Mouse (Mus musculus): ENCODE results near the gene Taar2. TPM values are rescaled to one million over a fixed set of nuclear protein-coding genes. Genes with fewer than 3 reads are reported as not detected.
A peak's percentile ranks its signal among the peaks of the same experiment; 100 is the strongest.

The Taar2 gene
- polyA plus RNA-seq, 1 experiment: not detected

DNA sequence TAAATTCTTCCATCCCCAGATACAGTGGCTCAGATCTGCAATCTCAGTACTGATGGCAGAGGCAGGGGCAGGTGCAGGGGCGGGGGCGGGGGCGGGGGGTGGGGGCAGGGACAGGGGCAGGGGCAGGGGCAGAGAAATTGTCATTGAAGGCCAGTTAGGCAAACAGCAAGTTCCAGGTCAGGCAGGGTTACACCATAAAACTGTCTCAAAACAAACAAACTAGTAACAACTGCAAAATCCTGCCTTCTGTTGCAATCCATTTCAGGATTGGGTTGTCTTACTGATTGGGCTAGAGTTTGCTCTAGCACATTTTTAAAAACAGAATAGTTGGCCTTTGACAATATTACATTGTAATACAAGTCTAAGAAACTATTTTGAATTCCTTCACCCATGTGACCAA, 15.9 kb upstream of the Taar2 start:
- no peak overlapping the region for H3K27ac ChIP-seq (ENCODE audit: insufficient read depth, low read depth, low read length)
- H3K36me3 ChIP-seq (ENCODE audit: control insufficient read depth, insufficient read depth, low read length): no peaks in the 10 kb centered on the region
- no peak for TF ChIP-seq CTCF (conservative IDR thresholded peaks at IDR 0.05; ENCODE audit: insufficient read depth, insufficient read length, low read depth, low read length)
- TF ChIP-seq POLR2A (IDR thresholded peaks at IDR 0.05; ENCODE audit: low read depth, low read length): no peak
- H3K4me3 ChIP-seq (ENCODE audit: insufficient read depth, low read depth, low read length): no peak overlapping the region
- no peaks in the 10 kb centered on the region for H3K27me3 ChIP-seq (replicated peaks; ENCODE audit: control insufficient read depth, insufficient read depth, low read length)
- WGBS: 69% methylated on average over 3 of the region's 3 CpGs
- no peaks in the 10 kb centered on the region for H3K4me1 ChIP-seq (ENCODE audit: control insufficient read depth, insufficient read depth, low read length)
- peak; percentile 29 for DNase-seq

DNA sequence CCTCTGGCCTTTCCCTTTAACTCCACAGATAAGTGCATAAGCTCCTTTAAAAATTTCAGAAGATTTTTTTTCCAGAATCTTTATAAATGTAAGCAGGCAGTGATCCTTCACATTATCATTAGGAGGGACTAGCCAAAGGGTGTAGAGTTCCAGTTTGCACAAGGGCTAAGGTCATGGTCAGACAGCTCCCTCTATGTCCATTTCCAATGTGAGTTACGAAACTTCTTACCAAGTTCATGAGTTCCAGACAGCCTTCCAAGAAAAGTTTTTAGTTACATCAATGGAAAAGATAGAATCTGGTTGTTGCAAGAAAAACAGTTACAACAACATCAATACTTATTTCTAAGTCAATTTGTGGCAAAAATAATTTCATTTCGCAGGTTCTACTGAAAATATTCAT, 14.4 kb upstream of the Taar2 start:
- TF ChIP-seq CTCF (conservative IDR thresholded peaks at IDR 0.05; ENCODE audit: insufficient read depth, insufficient read length, low read depth, low read length) (no peak), POLR2A (IDR thresholded peaks at IDR 0.05; ENCODE audit: low read depth, low read length) (no peak)
- Histone ChIP-seq H3K27me3 (replicated peaks; ENCODE audit: control insufficient read depth, insufficient read depth, low read length) (no peaks in the 10 kb centered on the region), H3K36me3 (ENCODE audit: control insufficient read depth, insufficient read depth, low read length) (no peaks in the 10 kb centered on the region), H3K4me1 (ENCODE audit: control insufficient read depth, insufficient read depth, low read length) (no peaks in the 10 kb centered on the region), H3K4me3 (ENCODE audit: insufficient read depth, low read depth, low read length) (no peak overlapping the region), H3K27ac (ENCODE audit: insufficient read depth, low read depth, low read length) (no peak overlapping the region)
- DNase-seq: peak; percentile 26
- 75% methylated on average over 2 of the region's 2 CpGs for WGBS

DNA sequence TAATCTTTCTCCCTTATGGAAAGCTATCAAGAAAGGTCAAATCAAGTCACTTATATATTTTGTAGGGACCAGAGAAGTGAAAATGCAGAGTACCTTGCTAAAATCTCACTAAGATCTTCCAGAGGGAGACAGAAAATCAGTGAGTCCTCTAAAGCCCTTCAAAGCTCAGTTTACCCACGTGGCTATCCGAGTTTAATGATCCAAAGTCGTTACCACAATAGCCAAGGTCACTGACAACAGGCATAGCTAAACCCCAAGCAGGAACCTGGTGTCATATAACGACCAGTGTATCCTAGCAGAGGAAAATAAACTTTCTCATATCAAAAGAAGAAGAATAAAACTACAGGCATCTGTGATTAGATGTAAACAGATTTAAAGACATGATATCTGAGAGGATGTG, 759 bp upstream of the Taar2 start:
- Histone ChIP-seq H3K36me3 (ENCODE audit: control insufficient read depth, insufficient read depth, low read length) (no peaks in the 10 kb centered on the region), H3K4me1 (ENCODE audit: control insufficient read depth, insufficient read depth, low read length) (no peaks in the 10 kb centered on the region), H3K4me3 (ENCODE audit: insufficient read depth, low read depth, low read length) (no peak overlapping the region), H3K27ac (ENCODE audit: insufficient read depth, low read depth, low read length) (no peak overlapping the region), H3K27me3 (replicated peaks; ENCODE audit: control insufficient read depth, insufficient read depth, low read length) (no peaks in the 10 kb centered on the region; the same call in 1 of the 2 replicates)
- WGBS: 22% methylated on average over 4 of the region's 4 CpGs
- no peak for DNase-seq
- TF ChIP-seq POLR2A (IDR thresholded peaks at IDR 0.05; ENCODE audit: low read depth, low read length): no peak
- no peak for TF ChIP-seq CTCF (conservative IDR thresholded peaks at IDR 0.05; ENCODE audit: insufficient read depth, insufficient read length, low read depth, low read length)

DNA sequence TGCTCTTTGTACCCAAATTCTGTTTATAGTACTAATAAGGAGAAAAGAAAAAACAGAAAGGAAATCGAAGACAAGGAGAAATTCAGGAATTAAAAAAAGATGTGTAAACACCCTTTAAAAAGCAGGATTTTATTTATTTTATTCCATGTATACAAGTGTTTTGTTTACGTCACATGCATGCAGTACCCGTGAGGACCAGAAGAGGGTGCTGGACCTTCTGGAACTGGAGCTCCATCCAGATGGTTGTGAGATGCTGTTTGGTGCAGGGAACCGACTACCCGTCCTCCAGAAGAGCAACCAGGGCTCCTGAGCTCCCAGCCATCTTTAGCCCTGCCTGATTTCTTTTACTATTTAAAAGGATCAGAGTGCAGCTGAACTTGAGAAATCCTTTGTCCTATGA, 4.1 kb downstream of the Taar2 start:
- Histone ChIP-seq H3K36me3 (ENCODE audit: control insufficient read depth, insufficient read depth, low read length) (no peaks in the 10 kb centered on the region), H3K27ac (ENCODE audit: insufficient read depth, low read depth, low read length) (no peak overlapping the region), H3K27me3 (replicated peaks; ENCODE audit: control insufficient read depth, insufficient read depth, low read length) (no peaks in the 10 kb centered on the region; the same call in 1 of the 2 replicates), H3K4me3 (ENCODE audit: insufficient read depth, low read depth, low read length) (no peak overlapping the region), H3K4me1 (ENCODE audit: control insufficient read depth, insufficient read depth, low read length) (no peaks in the 10 kb centered on the region)
- no peak for DNase-seq
- TF ChIP-seq CTCF (conservative IDR thresholded peaks at IDR 0.05; ENCODE audit: insufficient read depth, insufficient read length, low read depth, low read length) (peak; percentile 42), POLR2A (IDR thresholded peaks at IDR 0.05; ENCODE audit: low read depth, low read length) (no peak)
- 82% methylated on average over 5 of the region's 5 CpGs for WGBS

DNA sequence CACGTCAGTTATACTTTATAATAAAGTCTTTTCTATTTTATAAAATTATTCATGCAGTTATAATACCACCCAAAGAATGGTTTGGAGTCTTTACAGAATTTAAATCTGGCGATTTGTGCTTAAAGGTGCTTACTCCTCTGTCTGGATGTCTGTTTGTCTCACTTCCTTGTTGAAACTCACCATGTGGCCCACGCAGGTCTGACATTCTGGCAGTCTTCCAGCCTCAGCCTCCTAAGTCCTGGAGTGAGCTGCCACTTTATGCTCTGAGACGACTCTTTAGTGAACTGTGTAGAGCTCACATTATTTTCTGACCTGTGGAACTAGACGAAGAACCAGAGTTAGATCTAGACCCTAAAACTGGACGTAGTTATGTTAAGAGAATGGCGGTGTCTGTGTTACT, 9.7 kb downstream of the Taar2 start:
- no peaks in the 10 kb centered on the region for H3K27me3 ChIP-seq (replicated peaks; ENCODE audit: control insufficient read depth, insufficient read depth, low read length)
- WGBS: 49% methylated on average over 7 of the region's 7 CpGs
- no peak overlapping the region for H3K27ac ChIP-seq (ENCODE audit: insufficient read depth, low read depth, low read length)
- no peaks in the 10 kb centered on the region for H3K4me1 ChIP-seq (ENCODE audit: control insufficient read depth, insufficient read depth, low read length)
- no peak overlapping the region for H3K4me3 ChIP-seq (ENCODE audit: insufficient read depth, low read depth, low read length)
- no peak for DNase-seq
- TF ChIP-seq CTCF (conservative IDR thresholded peaks at IDR 0.05; ENCODE audit: insufficient read depth, insufficient read length, low read depth, low read length): no peak
- TF ChIP-seq POLR2A (IDR thresholded peaks at IDR 0.05; ENCODE audit: low read depth, low read length): no peak
- H3K36me3 ChIP-seq (ENCODE audit: control insufficient read depth, insufficient read depth, low read length): no peaks in the 10 kb centered on the region

DNA sequence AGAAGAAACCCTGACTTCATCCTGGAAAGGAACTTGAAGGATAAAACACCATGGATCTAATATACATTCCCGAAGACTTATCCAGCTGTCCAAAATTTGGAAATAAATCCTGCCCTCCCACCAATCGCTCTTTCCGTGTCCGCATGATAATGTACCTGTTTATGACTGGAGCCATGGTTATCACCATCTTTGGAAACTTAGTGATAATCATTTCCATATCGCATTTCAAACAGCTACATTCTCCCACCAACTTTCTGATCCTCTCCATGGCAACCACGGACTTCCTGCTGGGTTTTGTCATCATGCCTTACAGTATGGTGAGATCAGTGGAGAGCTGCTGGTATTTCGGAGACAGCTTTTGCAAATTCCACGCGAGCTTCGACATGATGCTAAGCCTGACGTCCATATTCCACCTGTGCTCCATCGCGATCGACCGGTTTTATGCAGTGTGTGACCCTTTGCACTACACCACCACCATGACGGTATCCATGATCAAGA, 11.2 kb downstream of the Taar2 start, which contains the start of gene Taar3:
Taar3 (plus strand) TSS at position 51 of the 498 bp plus-strand sequence.
- no peaks in the 10 kb centered on the region for H3K27me3 ChIP-seq (replicated peaks; ENCODE audit: control insufficient read depth, insufficient read depth, low read length)
- H3K27ac ChIP-seq (ENCODE audit: insufficient read depth, low read depth, low read length): no peak within 1 kb of the TSS
- TF ChIP-seq POLR2A (IDR thresholded peaks at IDR 0.05; ENCODE audit: low read depth, low read length): no peak
- TF ChIP-seq CTCF (conservative IDR thresholded peaks at IDR 0.05; ENCODE audit: insufficient read depth, insufficient read length, low read depth, low read length): no peak
- WGBS: 91% methylated on average over 16 of the region's 16 CpGs
- H3K4me1 ChIP-seq (ENCODE audit: control insufficient read depth, insufficient read depth, low read length): no peaks in the 10 kb centered on the region
- H3K36me3 ChIP-seq (ENCODE audit: control insufficient read depth, insufficient read depth, low read length): no peaks in the 10 kb centered on the region
- no peak for DNase-seq
- no peak within 1 kb of the TSS for H3K4me3 ChIP-seq (ENCODE audit: insufficient read depth, low read depth, low read length)

DNA sequence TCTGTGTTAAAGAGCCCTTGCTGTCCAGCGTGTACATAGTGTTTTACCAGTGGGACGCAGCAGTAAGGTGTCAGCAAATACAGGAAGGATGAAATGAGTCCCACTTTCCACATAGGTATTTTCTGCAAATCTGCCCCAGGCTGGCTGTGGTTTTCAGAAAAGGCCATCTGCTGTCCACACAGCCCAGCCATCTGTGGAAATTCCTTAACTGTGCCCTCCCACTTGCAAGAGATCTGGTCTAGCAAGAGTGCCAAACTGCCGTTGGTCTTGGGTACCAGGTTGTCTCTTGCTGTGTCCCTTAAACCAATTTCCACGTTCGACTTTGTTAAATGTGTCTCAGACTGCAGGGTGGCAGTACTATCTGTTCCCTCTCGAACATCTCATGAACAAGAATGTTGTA, 13.3 kb downstream of the Taar2 start:
- H3K4me1 ChIP-seq (ENCODE audit: control insufficient read depth, insufficient read depth, low read length): no peaks in the 10 kb centered on the region
- no peak overlapping the region for H3K27ac ChIP-seq (ENCODE audit: insufficient read depth, low read depth, low read length)
- no peaks in the 10 kb centered on the region for H3K36me3 ChIP-seq (ENCODE audit: control insufficient read depth, insufficient read depth, low read length)
- 75% methylated on average over 6 of the region's 6 CpGs for WGBS
- DNase-seq: no peak
- TF ChIP-seq CTCF (conservative IDR thresholded peaks at IDR 0.05; ENCODE audit: insufficient read depth, insufficient read length, low read depth, low read length): no peak
- TF ChIP-seq POLR2A (IDR thresholded peaks at IDR 0.05; ENCODE audit: low read depth, low read length): no peak
- no peak overlapping the region for H3K4me3 ChIP-seq (ENCODE audit: insufficient read depth, low read depth, low read length)
- no peaks in the 10 kb centered on the region for H3K27me3 ChIP-seq (replicated peaks; ENCODE audit: control insufficient read depth, insufficient read depth, low read length)

Measured in kidney, adult 2 months (tissue).